Mouse (Mus musculus) spleen, postnatal 10 days (tissue): ENCODE measurements around the gene Fbxw10.

Experiments used
- DNase-seq, 2 experiments: peaks; one replicate each; pipeline ENCODE4 v3.0.0; 2021 to 2022; ENCODE audit warnings: low spot score in 2 of 2

Fbxw10 gene

DNA sequence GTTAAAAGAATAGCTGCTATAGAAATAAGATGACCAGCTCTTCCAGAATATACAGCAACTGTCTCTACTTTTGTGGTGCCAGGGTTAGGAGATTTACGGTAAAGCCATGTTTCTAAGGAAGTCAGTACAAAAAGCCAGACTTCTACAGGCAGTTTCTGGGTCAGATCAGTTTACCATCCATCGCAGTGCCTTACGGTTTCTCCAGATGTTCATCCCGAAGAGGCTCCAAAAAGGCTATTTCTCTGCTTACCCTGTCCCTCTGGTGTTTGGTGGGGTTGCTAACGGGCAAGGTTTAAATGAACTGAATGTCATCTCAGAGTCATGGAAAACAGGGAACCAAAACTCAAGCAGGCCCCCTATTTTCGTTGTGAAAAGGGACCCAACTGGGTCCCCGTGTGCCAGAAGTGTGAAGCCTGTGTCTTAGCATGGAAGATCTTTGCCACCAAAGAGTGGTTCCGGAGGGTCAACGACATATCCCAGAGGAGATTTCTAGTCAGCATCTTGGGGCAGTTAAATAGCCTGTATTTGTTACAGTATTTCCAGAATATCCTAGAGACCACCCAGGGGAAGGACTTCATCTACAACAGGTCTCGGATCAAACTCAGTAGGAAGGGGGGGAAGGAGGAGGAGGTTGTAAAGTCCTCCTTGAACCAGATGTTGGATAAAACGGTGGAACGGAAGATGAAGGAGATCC is at the start of gene Fbxw10:
Gene Fbxw10, plus strand, starts transcription at position 109 of the 694 bp plus-strand sequence.
- peak; percentile 17 to 20 for DNase-seq

DNA sequence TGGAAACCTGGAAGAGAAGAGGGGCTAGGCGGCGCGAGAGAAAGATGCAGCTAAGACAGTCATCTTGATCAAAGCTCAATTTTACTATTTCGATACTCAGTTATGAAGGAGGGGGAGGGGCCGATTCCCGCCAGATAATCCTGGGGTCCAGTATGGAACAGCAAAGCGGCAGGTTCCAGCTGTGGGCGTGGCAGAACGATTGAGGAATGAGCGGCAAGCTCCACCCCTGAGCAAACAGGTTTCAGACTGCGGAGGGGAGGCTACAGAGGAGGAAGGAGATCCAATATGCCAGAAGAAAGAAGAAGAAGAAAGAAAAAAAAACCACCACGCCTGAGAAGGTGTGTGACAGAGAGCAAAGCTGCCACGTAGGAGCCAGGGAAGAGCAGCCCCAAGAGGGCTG is 42.8 kb upstream of the Fbxw10 start:
- DNase-seq: no peak

DNA sequence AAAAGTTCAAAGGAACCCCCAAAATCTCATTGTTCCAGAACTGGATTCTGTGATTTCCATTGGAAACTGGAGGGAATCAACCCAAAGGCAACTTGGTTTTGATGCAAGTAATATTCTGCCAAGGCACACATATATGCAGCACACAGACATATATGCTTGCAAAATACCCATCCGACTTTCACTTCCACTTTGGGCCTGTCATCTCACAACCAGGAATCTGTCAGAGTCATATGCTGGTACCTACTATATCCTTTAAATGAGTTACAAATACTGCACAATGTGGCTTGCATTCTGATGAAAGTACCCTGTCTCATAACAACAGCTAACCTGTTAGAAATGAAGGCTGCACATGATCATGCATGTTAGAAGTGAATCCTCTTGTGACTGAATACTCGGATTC is 38.9 kb upstream of the Fbxw10 start:
- DNase-seq: no peak

DNA sequence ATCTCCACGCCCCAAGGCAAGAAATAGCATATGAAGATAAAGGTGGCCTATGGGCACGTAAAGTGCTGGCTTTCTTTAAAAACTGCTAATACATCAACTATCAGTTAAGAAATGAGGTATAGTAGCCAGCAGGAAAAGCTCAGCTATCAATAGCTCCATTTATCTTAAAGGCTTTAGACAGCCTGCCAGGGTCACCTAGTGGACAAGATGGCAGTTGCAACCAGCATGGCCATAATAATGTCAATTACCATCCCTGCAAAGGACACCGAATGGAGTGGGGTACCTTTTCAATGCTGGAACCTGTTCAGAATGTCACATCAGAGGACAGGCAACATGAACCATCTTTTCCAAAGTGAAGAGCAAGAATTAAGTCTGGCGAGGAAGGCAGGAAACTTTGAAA is 37.7 kb upstream of the Fbxw10 start:
- peak in 1 of 2 experiments; percentile 35 for DNase-seq

DNA sequence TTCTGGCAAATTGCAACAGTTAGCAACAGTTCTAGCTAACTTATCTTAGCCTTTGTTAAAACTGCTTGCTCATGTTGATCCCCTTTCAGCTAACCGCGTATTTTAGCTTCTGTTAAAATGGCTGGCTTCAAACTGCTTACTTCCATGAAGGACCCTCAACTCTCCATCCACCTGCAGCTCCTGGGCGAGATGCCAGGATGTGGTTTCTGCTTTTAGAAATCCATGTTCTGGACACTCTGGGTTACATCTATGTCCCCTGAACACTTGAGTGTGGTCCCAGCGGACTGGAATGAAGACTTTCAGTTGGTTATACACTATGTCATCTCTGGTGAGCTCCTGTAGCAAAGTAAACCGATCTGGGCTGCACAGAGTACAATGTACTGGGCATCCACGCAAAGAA is 34.6 kb upstream of the Fbxw10 start:
- DNase-seq: no peak

DNA sequence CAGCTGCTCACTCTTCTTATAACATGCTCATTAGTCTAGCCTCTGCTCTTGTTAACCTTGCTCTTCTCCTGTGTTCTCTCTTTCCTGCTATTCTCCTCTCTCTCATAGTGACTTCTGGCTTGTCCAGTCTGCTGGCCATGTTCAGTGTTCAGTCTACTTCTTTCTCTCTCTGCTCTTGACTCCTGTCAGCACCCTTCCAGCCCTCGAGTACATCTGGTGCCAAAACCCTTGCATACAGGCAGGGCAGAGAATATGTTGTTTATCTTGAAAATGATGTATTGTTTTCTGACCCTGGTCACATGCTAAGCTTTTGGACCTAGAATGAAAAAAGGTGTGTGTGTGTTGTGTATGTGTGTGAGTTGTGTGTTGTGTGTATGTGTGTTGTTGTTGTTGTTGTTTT is 33.4 kb upstream of the Fbxw10 start:
- no peak for DNase-seq

DNA sequence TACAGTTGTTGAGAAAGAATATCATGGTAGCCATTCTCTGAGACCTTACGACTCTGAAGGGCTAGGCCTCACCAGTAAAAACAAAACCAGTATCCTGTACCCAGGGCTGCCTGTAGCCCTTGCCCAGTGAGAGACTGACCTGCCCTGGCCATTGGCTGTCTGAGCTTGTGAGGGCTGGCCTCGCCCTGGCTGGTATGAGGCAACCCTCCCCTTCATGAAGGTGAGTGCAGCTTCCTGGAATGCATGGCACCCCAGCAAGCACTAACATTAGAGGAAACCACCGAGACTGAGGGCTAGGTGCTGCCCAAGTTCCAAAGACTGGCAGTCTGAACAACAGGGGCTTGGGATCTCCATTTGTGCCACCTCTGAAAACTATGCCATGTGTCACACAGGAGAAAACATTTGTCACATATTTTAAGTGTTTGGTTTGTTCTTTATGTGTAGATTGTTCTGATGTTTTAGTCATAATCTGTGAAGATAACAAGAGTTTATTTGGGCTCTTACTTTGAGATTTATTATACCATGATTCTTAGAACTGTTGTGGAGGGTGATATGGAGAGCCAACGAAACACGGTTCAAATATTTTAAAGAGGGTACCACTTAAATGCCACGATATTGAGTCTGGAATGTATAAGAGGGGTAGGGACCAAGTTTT is 32.8 kb upstream of the Fbxw10 start:
- DNase-seq: no peak

DNA sequence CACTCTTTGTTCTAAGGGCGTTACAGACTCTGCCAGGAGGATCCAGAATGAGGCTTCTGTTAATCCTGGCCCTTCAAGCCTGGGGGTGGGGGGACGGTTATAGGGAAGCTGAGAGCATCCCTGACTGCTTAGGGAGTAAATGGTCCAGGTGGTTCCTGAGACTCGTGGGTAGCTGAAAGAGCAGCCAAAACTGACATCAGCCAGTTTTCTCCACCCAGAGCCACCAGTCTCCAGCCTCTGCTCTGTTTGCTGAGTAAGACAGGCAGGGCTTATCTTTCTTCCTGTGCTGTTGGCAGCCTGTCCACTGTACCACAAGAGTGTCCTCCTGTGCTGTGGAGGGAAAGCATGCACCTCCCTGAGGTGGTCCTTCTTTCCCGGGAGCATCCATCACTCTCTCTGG is 32.2 kb upstream of the Fbxw10 start:
- DNase-seq: no peak

DNA sequence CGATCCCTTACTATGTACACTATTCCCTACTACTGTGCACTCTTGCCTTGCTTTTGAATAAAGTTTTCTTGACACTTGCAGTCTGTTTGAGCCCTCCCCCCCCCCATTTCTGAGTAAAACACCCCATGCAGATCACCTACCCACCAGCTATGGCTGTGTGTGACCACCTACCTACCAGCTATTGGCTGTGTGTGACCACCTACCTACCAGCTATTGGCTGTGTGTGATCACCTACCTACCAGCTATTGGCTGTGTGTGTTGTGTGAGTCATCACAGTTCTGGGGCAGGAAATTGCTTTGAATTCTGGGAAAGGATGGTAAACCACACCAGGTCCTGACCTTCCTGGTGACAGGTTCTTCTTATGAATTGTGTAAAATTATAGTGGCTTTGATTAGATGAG is 31.4 kb upstream of the Fbxw10 start:
- DNase-seq: no peak

DNA sequence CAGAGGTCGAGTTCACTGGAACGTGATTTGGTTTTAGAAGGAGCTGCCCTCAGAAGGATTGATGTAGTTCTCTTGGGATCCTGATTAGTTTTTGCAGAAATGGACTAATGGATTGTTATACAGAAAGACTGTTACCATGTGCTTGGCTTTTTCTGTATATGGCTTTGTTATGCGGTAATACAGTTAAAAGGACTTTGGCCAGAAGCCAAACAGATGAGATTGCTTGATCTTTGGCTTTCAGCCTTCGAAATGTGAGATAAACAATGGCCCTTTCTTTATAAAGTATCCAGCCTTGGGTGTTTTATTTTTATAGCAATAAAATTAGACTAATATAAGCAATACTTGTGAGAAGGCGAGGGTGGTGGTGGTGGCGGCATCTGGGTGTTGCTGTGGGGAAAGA is 30.3 kb upstream of the Fbxw10 start:
- no peak for DNase-seq

DNA sequence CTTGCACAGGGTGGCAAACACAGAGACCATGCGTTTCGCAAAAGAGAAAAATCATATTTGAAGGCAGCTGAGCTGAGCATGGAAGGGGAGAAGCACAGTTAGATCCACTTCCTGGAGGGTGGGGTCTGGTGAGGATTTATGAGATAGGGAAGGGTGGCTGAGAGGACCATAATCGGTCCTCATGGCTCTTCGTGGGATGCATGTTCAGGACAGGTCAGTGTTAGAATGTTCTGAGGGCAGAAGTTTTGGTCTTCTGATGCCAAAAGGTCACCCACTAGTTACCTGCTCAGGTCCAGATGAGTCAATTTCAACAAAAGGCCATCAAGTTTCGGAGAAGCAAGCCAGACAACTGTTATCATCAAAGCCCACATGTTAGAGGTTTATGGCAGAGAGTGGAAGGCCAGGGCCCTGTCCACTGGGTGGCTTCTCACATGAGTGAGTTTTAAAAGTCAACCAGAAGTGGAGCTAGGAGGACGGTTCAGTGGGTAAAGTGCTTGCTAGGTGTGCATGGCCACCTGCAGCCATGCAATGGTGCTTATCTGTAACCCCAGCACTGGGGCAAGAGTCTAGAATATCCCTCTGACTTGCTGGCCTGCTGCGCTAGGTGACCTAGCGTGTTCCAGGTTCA is 27.7 kb upstream of the Fbxw10 start:
- no peak for DNase-seq

DNA sequence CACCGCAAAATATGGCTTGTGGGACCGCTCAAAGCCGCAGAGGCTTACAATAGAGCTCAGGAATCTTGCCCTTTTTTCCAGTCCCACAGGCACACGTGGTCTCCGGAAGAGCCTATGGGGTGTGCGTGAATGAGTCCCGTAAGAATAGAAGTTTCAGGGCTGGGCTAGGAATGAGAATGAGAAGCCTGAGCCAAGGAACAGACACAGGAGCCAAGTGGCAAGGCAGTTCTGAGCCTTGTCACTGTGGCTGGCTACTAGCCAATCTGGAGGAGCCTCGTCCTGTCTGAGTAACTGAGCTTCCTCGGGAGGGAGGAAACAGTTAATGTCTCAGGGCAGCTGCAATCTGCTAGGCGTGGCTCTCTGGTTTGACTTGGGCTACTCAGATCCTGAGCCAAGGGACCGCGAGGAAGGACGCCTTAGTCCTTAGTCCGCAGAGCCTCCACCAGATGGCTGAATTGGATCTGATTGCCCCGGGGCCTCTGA is 26.8 kb upstream of the Fbxw10 start, which contains the start of gene Trim16:
Gene Trim16, plus strand, starts transcription at position 173 of the 483 bp plus-strand sequence.
- DNase-seq: peak; percentile 29 to 67

DNA sequence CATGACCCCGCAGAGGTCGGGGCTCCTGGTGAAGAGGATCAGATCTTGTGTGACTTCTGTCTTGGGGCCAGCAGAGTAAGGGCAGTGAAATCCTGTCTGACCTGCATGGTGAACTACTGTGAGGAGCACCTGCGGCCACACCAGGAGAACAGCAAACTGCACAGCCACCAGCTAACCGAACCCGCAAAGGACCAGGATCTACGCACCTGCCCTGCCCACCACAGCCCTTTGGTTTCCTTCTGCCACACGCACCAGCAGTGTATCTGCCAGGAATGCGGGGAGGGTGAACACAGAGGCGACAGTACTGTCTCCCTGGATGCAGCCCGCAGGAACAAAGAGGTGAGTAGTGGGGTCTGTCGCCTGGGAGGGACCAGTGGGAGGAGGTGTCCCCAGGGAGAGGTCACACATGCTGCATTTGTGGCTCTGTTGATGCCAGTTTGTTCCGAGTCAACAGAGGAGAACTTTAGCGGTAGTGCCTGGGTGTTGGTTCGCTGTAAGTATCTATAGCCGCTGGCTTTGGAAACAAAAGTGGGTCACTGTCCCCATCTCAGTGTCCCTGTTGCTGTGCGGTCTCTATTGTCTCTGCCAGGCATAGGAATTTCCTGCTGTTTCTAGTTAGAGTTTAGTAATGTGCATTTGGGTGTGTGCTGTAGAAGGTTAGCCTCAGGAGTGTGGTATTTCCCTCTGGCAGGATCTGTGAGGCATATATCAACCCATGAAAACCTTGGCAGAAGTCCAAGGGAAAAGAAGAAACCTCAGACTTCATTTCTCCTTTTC is 26.0 kb upstream of the Fbxw10 start:
- peak; percentile 33 to 37 for DNase-seq

DNA sequence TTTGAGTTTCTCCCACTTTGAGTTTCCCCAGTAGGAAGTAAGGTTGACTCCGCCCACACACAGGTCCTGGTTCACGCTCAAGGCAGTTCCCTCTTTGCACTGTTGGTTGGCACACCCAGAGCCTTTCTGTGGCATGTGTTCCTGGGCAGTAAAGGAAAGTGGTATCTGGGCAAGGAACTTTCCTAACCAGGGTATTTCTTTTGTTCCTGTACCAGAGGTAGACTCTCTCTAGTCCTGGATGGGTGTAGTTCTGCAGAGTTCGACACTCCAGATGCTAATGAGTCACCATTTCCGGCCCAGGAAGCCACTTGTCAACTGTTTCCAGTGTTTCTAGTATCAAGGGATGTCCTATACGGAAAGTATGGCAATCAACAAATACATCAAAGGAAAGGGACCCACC is 25.0 kb upstream of the Fbxw10 start:
- DNase-seq: peak in 1 of 2 experiments; percentile 21

DNA sequence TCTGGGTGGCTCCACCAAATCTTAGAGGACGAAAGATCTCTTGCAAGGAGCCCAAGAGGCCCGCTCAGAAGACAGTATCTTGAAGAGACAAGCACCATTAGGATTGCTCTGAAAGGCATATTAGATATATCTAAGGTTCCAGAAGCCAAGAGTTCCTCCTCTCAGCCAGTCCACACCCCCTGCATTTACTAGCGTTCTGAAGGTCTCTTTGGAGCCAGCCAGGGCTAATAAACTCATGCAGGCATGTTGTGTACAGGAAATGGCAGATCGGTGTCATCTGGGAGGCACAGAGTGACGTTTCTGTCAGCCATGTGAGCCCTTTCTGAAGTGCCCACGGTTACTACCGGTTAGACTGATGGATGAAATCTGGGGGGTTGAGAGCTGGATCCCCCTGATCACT is 22.7 kb upstream of the Fbxw10 start:
- no peak for DNase-seq

DNA sequence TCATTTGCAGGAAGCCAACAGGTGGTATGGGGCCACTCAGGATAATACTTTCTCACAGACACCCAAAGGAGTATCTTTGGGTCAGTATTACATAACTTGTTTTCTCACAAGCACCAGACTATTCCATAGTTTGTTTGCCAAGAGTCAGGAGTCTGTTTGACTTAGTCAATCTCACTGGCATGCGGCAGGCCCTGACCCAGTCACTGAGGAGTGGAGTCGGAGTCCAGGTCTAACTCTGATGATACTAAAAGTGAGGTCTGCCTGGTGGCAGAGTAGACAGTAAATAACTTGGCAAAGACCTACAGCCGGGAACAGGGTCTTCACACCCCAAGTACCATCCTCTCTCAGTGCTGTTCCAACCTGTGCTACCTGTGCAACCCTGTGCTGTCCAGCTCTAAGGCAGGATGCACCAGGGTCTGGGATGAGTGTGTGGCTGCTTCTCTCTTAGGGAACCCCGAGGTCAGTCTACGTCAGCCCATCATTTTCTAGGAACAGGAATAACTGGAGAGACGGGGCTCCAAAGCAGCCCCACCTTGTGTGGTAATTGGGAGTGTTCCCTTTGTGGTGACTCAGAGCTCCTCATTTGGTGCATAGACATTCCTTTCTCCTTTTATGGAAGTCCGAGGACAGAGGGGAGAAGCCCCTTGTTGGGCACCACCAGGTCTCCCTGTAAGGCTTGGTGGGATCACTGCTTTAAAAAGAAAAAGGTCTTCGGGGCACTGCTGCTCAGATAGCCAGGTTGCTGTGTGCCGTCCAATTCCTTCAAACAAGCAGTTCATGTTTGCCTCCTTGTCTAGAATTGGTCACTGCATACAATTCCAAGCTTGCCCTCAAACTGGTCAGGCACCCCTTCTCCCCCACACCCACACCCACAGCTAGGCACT is 21.4 kb upstream of the Fbxw10 start:
- no peak for DNase-seq

DNA sequence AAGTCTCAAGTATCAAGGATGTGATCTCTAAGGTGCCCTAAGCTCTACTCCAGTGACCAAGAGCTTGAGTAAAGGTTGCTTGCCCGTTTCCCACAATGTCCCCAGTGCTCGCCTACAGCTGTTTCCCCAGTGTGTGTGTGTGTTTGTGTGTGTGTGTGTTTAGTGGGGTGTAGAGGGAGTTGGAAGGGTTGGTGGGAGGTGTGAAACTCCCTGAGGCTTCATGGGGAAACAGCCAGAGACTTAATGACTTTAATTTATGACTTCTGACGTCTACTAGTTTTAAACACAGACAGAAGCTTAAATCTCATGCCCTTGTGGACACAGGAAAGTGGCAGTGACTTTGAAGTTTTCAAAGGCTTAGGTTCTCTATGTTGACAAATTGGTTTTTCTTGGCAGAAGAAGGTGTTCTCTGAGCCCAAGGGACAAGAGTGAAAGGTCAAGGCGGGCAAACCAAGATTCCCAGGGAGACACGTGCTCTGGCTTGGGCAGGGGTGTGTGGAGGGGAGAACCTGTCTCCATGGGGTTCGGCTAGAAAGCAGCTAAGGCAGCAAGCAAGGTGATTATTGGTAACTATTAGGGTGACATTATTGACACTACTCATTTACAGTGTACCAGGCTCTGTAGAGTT is 20.6 kb upstream of the Fbxw10 start:
- no peak for DNase-seq

DNA sequence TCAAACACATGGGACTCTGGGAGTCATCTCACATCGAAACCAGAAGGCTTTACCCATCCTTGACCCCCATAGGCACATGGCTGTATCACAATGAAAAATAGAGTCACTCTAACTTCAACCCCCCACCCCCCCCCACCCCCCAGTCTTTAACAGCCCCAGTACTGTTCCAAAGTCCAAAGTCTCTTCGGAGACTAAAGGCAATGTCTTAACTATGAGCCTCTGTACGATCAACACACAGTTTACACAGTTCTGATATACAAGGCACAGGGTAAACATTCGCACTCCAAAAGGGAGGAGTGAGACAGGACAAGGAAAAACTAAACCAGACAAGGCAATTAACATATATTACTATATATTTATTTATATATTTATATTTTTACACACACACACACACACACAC is 19.7 kb upstream of the Fbxw10 start:
- DNase-seq: no peak

DNA sequence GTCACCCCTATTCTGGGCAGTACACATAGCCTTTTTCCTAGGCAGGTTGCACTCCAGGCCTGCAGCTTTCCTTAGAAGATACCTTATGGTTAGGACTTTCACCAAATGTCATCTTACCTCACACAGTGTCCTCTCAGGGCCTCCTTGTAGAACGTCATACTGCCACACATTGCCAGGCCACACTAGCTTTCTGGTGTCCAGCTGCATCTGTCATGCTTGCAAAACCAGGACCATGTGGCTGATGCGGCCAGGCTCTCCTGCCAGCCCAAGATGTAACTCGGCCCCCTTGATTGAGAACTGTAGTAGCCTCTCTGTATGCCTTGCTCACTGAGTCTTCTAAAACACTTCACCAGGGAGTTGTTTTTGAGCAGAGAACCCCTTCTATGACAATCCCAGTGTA is 19.0 kb upstream of the Fbxw10 start:
- no peak for DNase-seq

DNA sequence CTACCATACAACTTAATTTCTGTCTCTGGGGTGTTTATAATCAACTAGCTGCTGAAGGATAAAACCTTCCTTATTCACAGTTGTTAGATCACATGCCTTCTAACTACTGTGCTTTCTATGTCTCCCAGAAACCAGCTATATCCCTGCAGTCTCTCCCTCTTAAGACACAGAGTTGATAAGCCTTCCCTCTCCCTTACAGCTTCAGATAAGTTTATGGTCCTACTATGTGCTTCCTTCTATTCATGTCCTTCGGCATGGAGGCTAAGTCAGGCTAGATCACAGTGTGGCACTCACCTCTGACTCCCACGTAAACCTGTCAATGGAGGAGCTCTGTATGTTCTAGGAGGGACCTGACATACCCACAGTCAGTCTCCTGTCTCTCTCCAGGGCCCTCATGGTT is 16.5 kb upstream of the Fbxw10 start:
- no peak for DNase-seq

DNA sequence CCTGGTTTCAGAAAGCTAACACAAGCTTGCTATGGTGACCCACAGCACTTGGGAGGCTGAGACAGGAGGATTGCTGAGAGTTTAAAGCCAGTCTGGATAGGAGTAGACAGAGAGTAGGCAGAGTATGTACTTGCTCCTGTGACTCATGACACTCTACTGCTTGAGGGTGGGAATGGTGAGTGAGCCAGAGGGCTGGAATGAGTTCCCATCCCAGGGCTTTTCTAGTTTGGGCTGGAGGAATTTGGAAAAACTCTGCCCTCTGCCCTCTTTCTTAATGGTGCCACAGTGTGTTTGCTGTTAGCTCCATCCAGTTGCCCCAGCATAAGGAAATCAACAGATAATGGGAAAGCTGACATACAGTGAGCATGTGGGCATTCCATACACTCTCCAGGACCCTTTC is 15.0 kb upstream of the Fbxw10 start:
- DNase-seq: no peak
